Mouse (Mus musculus) kidney, postnatal 36 days (tissue): ENCODE measurements around the gene Gm49486.
"Not testable (repeated sequence)": the region's sequence is repeated elsewhere in the genome, so short reads cannot be mapped to it uniquely, and the experiment has no call there.

ENCODE experiments used
- DNase-seq, 2 experiments: peaks; one replicate each; pipeline ENCODE4 v3.0.0; 2021 to 2022; ENCODE audit warnings: mixed read lengths in 2 of 2

Gm49486 gene

GRCm38 (mm10) chr15:79229058-79229821 is at the start of gene Gm49486, which contains the start of gene Pick1:
Gene Gm49486 (plus strand): TSS chr15:79229391.
Gene Pick1 (plus strand): TSS chr15:79229173.
- DNase-seq: peak; percentile 92 to 95

DNA sequence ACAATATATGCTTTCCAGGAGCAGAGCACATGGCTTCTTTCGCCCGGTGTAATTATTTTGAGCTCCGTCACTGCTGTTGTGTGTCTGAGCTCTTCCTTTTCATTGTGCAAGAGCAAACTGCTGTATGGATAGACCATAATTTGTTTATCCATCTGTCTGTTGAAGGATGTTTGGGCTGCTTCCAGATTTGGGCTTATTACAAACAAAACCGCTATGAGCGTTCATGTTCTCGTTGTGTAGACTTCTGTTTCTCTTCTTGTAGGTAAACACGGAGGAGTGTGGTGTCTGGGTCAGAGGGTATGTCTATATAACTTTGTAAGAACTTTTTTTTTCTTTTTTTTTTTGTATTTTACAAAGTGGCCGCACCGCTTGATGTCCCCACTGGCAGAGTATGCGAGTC is 44.0 kb upstream of the Gm49486 start:
- DNase-seq: no peak

- no peak for DNase-seq
Observed at GRCm38 (mm10) chr15:79187819-79188218, 41.4 kb upstream of the Gm49486 start.

- no peak for DNase-seq
Observed at GRCm38 (mm10) chr15:79191426-79191825, 37.8 kb upstream of the Gm49486 start.

DNA sequence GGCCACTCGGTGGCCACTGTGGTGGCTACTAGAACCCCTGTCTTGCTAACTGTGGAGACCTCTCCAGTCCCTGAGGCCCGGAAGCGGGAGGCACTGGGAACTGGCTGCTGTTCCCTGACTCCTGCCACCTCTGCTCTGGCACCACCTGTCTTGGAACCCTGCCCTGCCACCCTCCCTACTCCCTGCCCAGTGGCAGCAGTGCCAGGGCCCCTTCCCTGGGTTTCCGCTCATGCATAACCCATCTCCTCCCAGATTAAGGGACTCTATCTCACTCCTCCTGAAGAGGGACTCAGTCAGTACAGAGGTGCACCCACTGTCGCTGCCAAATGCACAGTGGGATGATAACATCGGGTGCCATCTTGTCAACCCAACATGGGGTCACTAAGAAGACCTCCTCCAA is 36.7 kb upstream of the Gm49486 start:
- no peak for DNase-seq

- no peak for DNase-seq
Observed at GRCm38 (mm10) chr15:79192885-79193845, 36.0 kb upstream of the Gm49486 start.

DNA sequence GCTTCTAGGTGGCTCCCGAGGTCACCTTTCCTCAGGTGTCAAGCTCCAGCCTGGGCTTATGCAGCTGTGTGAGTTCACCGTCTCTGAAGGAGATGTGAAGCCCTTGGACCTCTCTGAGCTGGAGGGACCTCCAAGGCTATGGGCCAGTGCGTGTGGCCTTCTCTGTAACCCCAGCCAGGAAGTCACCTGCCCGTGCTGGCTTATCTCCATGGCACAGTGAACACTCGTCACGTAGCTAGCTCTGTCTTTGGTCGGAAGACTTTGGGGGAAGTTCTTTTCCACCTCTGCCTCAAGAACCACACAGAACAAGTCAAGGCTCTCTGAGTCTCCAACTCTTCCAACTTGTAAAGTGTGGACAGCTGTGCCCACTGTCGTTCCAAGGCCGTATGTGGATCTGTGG is 35.1 kb upstream of the Gm49486 start:
- no peak for DNase-seq

DNA sequence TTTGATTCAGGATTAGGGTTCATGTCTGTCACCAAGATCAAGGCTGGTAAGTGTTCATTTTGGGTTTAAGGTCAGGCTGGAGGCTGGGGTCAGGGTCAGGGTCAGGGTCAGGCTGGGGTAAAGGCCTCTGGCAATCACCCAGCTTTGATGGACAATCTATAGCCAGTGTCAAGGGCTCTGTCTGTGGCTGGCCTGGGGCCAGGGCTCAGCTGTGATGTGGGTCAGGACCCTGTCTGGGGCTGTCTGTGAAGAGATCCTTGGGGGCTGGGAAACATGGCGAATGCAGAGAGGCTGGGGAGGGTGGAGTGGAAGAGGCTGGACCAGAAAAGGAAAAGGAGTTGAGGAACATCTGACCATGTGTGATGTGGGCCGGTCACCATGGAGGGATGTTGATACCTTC is 34.2 kb upstream of the Gm49486 start:
- DNase-seq: no peak

GRCm38 (mm10) chr15:79195492-79195891 is 33.7 kb upstream of the Gm49486 start:
- peak; percentile 6 to 26 for DNase-seq

DNA sequence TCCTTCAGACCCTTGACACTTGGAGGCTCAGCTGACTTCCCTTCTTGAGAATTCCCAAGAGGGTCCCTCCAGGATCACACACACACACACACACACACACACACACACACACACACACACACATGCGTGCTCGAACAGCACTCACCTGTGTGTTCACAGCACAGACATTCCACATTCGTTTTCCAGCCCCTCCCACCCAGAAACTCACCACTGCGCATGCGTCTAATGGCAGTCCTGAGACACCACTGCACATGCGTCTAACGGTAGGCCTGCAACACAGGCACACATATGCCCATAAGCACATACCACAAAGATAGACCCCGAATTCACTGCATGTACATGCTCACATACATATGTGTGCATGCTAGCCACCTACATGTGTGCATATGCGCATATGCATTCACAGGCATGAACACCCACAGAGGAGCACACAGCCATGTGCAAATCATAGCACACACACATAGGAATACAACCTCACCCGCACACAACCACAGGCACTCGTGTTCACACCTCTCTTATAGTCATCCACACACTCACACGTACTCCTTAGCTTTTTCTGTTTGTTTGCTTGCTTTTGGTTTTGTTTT is 29.7 kb upstream of the Gm49486 start:
- no peak for DNase-seq

DNA sequence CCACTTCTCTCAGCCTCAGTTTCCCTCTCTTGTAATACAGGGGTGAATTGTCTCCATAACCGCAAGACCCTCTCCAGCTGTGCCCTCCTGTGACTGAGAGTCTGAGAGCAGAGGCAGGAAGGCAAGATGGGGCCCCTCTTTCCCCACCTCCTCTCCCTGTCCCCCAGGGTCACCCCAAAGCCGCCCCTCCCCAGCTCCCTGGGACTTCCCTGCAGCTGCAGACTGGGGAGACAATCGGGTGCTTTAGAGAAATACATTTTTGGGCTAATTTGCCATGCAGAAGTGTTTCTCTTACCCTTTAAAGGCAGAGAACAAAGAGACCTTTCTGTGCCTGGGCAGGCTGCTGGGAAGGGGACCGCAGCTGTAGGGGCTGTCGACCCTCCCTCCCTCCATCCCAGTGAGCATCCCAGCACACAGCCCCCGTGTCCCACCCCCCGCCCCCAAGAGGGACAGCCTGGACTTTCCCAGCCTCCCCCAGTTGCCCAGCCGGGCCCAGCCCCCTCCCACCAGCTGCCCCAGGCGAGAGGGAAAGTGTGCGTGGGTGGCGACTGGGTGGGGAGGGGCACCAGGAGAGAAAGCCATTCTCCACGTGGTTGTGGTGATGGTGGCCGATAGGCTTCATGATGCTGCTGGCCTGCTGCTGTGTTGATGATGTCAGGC is 27.6 kb upstream of the Gm49486 start:
- no peak for DNase-seq

GRCm38 (mm10) chr15:79202575-79202974 is 26.6 kb upstream of the Gm49486 start:
- no peak for DNase-seq

DNA sequence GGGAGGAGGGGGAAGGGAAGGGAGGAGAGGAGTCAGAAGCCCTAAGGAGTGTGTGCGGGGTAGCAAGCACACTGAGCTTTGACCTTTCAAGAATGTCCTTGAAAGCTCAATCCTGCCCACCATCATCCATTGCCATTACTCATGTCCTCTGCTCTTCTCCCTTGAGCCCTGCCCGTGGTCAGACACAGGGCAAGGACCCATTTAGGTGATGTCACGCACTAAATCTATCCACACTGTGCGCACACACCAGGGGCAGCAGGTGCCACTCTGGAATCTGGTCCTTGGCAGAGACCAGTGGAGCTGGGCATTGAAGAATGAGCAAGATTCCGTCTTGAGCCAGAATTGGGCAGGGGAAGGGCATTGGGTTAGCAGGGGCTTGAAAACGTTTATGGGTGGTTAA is 21.0 kb upstream of the Gm49486 start:
- no peak for DNase-seq

DNA sequence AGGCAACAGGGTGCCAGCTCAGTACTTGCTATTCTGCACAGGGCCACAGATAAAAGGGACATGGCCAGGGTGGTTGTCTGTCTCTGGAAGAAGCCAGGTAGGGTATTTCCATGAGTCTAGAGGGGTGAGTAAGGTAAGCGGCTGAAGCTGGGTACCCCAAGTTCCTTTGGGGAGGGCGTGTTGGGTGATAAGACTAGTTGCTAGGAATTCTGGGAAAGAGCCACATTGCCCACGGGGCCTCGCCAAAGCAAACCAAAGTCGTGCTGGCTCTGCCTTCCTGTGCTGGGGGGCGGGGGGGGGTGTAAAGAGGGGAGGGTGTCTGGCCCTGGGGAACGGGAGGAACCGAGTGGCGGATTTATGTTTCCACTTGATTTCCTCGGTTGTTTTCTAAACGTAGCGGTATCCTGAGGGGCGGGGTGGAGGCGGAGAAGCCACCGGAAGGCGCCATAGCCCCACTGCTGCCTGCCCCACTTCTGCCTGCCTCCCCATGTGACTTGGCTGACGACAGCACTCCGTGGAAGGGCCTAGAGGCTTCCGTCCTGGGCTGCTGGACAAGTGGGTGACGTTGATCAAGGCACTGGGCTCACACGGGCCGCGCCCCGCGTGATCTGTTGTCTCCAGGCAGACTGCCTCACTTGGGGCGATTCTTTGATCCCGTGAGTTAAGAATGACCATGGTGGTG is 20.3 kb upstream of the Gm49486 start:
- DNase-seq: peak; percentile 75

- DNase-seq: no peak
Observed at GRCm38 (mm10) chr15:79210357-79210756, 18.8 kb upstream of the Gm49486 start.

GRCm38 (mm10) chr15:79212750-79213446 is 16.3 kb upstream of the Gm49486 start:
- DNase-seq: no peak

DNA sequence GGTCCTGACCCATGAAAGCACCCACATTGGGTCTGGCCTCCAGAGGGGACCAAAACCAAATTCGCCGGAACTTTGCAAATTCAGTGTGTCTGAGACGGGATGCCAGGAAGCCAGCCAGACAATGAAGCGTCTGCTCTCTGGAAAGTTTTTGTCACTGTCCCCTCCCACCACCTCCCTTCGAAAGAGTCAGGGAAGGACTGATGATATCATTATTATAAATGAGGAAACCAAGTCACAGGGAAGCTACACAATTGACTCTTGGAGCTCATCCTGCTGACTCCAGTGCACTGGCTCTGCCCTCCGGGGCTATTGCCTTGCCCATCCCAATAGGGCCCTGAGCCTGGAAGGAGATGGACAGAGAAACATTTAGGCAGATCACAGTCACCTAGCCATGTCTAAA is 15.6 kb upstream of the Gm49486 start:
- DNase-seq: peak; percentile 27 to 39

DNA sequence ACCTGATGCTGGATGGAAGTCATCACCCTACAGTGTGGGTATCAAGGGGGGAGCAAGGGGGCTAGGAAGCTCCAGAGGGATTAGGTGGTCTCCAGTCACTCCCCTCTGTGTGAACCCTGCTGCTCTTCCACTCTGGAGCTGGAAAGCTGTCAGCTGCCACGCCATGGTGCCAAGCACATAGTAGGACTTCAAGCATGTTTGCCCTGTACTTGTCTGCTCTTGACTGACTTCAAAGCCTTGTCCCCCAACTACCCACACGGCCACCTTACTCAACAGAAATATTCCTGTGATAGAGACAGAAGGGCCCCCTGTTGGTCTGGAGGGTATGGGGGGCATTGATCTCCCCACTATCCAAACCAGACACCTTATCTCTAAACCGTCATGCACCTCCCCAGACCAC is 13.0 kb upstream of the Gm49486 start:
- DNase-seq: no peak

DNA sequence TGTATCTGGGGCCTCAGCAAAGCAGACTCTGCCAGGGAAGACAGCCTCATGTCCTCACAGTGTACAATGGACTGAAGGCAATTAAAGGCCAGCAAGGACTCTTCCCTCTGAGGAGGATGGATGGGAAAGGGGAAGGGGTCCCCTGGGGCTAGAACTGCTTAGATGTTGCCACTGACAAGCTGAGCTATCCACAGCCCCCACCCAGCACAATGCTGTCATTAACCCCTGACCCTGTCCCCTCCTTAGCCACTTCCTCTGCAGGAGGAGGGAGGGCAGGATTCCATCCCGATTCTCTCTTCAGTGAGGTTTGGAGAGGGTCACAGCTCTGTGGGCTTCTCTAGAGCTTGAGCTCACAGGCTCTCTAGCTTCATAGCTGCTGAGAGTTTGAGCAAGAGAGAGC is 9.6 kb upstream of the Gm49486 start:
- DNase-seq: peak; percentile 15 to 30

GRCm38 (mm10) chr15:79223641-79224040 is 5.5 kb upstream of the Gm49486 start:
- DNase-seq: no peak

- DNase-seq: peak; percentile 78 to 91
Observed at GRCm38 (mm10) chr15:79224685-79225084, 4.5 kb upstream of the Gm49486 start.

- not testable (repeated sequence) for DNase-seq
Observed at GRCm38 (mm10) chr15:79225780-79226179, 3.4 kb upstream of the Gm49486 start.
